Mouse (Mus musculus): ENCODE results near the gene Itsn2.
A peak's percentile ranks its signal among the peaks of the same experiment; 100 is the strongest.
"Not testable (repeated sequence)": the region's sequence is repeated elsewhere in the genome, so short reads cannot be mapped to it uniquely, and the experiment has no call there.

The Itsn2 gene

GRCm38 (mm10) chr12:4598666-4599428, 6.4 kb downstream of the Itsn2 start:
- DNase-seq: no peak

GRCm38 (mm10) chr12:4599713-4600112, 7.3 kb downstream of the Itsn2 start:
- DNase-seq: no peak

- no peak for DNase-seq
Observed at GRCm38 (mm10) chr12:4606625-4607024, 14.2 kb downstream of the Itsn2 start.

GRCm38 (mm10) chr12:4614722-4615121, 22.3 kb downstream of the Itsn2 start:
- no peak for DNase-seq

GRCm38 (mm10) chr12:4624201-4624600, 31.8 kb downstream of the Itsn2 start:
- DNase-seq: peak in 1 of 2 experiments; percentile 30

- no peak for DNase-seq
Observed at GRCm38 (mm10) chr12:4632957-4633356, 40.5 kb downstream of the Itsn2 start.

GRCm38 (mm10) chr12:4638438-4638837, 46.0 kb downstream of the Itsn2 start:
- peak in 1 of 2 experiments; percentile 7 for DNase-seq

- no peak for DNase-seq
Observed at GRCm38 (mm10) chr12:4640737-4641136, 48.3 kb downstream of the Itsn2 start.

GRCm38 (mm10) chr12:4656813-4657212, 64.4 kb downstream of the Itsn2 start:
- no peak for DNase-seq

GRCm38 (mm10) chr12:4664929-4665674, 72.7 kb downstream of the Itsn2 start:
- DNase-seq: no peak

- DNase-seq: no peak
Observed at GRCm38 (mm10) chr12:4665675-4666037, 73.2 kb downstream of the Itsn2 start.

GRCm38 (mm10) chr12:4676336-4676735, 83.9 kb downstream of the Itsn2 start:
- no peak for DNase-seq

- no peak for DNase-seq
Observed at GRCm38 (mm10) chr12:4679971-4680370, 87.5 kb downstream of the Itsn2 start.

GRCm38 (mm10) chr12:4685441-4685840, 93.0 kb downstream of the Itsn2 start:
- DNase-seq: no peak

- no peak for DNase-seq
Observed at GRCm38 (mm10) chr12:4688386-4688785, 95.9 kb downstream of the Itsn2 start.

GRCm38 (mm10) chr12:4689341-4689740, 96.9 kb downstream of the Itsn2 start:
- no peak for DNase-seq

GRCm38 (mm10) chr12:4691193-4691592, 98.8 kb downstream of the Itsn2 start:
- DNase-seq: no peak

- DNase-seq: no peak
Observed at GRCm38 (mm10) chr12:4694534-4694933, 102.1 kb downstream of the Itsn2 start.

- not testable (repeated sequence) for DNase-seq
Observed at GRCm38 (mm10) chr12:4705626-4706025, 113.2 kb downstream of the Itsn2 start.

- DNase-seq: no peak
Observed at GRCm38 (mm10) chr12:4706175-4706574, 113.7 kb downstream of the Itsn2 start.

- no peak for DNase-seq
Observed at GRCm38 (mm10) chr12:4706901-4707300, 114.5 kb downstream of the Itsn2 start.

- DNase-seq: no peak
Observed at GRCm38 (mm10) chr12:4707488-4708017, 115.1 kb downstream of the Itsn2 start.

GRCm38 (mm10) chr12:4708296-4708695, 115.9 kb downstream of the Itsn2 start:
- DNase-seq: no peak

Data from kidney, postnatal 25 days (tissue).